Comparison of ENCODE assay signal across 13 mouse cellular contexts in the genomic region with DNA sequence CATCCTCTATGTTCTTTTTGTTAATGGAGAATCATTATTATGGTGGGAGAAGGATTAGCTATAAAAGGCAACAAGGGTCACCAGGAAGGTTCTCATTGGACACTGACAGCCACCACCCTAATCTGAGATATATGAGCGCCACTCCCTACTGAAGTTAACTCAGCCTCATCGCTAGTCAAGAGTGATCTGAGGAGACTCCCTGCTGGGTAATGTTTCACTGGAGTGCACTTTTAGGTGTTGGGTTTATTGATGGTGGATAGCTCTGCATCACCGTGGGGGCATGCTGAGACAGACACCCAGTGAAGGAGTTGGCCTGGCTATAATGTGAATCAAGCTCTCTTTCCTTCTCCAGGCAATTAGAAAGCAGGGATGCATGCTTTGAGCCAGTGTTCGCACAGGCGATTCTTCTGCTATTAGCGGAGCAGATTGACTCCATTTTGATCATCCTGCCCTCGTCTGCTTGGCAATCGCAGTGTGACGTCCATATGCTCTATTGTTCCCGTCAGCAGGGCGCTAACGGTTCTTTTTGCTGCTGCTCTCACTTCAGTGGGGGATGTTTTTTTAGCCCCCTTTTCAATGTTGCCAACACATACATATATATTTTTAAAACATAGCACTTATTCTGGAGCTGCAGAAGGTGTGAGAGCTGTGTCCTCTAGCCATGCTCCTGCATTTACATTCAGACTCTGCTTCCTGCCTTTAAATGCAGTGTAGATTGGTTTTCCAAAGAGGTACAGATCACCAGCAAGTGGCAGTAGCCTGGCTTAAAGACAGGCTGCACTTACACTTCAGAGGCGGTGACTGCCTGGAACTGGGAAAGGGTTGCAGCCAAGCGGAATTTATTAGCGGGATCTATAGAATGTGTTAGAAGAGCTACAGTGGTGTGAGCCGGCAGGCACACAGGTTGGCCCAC.
A peak's percentile ranks its signal among the peaks of the same experiment; 100 is the strongest.
DNase-seq lines count a peak whose midpoint lies in the region; ATAC-seq and TF ChIP-seq lines count a peak whose summit lies in the region.
"Had no signal": no experiment of that assay in that cellular context is flagged by ENCODE, and none has a peak within 500 bp of the region (broad histone marks: within the 10 kb centered on the region; RNA-seq: fewer than 3 reads in every experiment).

No protein-coding gene starts in this region.

- no peak overlapping the region for H3K27ac ChIP-seq in midbrain, embryonic 12.5 days (replicated peaks)
- no peak overlapping the region for H3K27ac ChIP-seq in midbrain, embryonic 10.5 days (replicated peaks)
- peak overlapping the region; percentile 14; the same call in 1 of the 2 replicates for H3K27ac ChIP-seq in hindbrain, embryonic 13.5 days
- H3K27ac ChIP-seq in neural tube, embryonic 12.5 days: no peak overlapping the region
- no peak overlapping the region for H3K27ac ChIP-seq in gastrocnemius, adult 2 months
- H3K27ac ChIP-seq in liver, embryonic 11.5 days (ENCODE audit: low read depth, low read length): no peak overlapping the region
- H3K27ac ChIP-seq: embryonic facial prominence, embryonic 10.5 days had no signal

- no peak overlapping the region for H3K9ac ChIP-seq in midbrain, embryonic 12.5 days (replicated peaks)
- H3K9ac ChIP-seq in hindbrain, embryonic 13.5 days: no peak overlapping the region
- no peak overlapping the region for H3K9ac ChIP-seq in neural tube, embryonic 12.5 days
- H3K9ac ChIP-seq in liver, embryonic 11.5 days (ENCODE audit: low read depth, low read length): no peak overlapping the region

- H3K9me3 ChIP-seq in midbrain, embryonic 12.5 days: no peaks in the 10 kb centered on the region
- H3K9me3 ChIP-seq in midbrain, embryonic 10.5 days (replicated peaks): no peaks in the 10 kb centered on the region
- no peaks in the 10 kb centered on the region for H3K9me3 ChIP-seq in hindbrain, embryonic 13.5 days
- H3K9me3 ChIP-seq in neural tube, embryonic 12.5 days: no peaks in the 10 kb centered on the region
- H3K9me3 ChIP-seq in liver, embryonic 11.5 days (ENCODE audit: control insufficient read depth, low read length): no peaks in the 10 kb centered on the region
- H3K9me3 ChIP-seq: embryonic facial prominence, embryonic 10.5 days had no signal

- peak; percentile 44 for ATAC-seq in midbrain, embryonic 12.5 days (ENCODE audit: low FRiP score, low read depth)
- ATAC-seq in hindbrain, embryonic 13.5 days (ENCODE audit: low FRiP score): no peak
- ATAC-seq in neural tube, embryonic 12.5 days (ENCODE audit: low FRiP score, low read depth): peak; percentile 61; the same call in 1 of the 2 replicates
- ATAC-seq in liver, embryonic 11.5 days (replicated peaks; ENCODE audit: low FRiP score): no peak

- no peak overlapping the region for H3K4me3 ChIP-seq in midbrain, embryonic 12.5 days
- no peak overlapping the region for H3K4me3 ChIP-seq in midbrain, embryonic 10.5 days
- no peak overlapping the region for H3K4me3 ChIP-seq in hindbrain, embryonic 13.5 days
- no peak overlapping the region for H3K4me3 ChIP-seq in neural tube, embryonic 12.5 days
- no peak overlapping the region for H3K4me3 ChIP-seq in gastrocnemius, adult 2 months
- H3K4me3 ChIP-seq in liver, embryonic 11.5 days (ENCODE audit: low read depth, low read length): no peak overlapping the region
- H3K4me3 ChIP-seq: embryonic facial prominence, embryonic 10.5 days had no signal

- 77% methylated on average over 16 of the region's 16 CpGs for WGBS in midbrain, embryonic 12.5 days
- 83% methylated on average over 16 of the region's 16 CpGs for WGBS in midbrain, embryonic 10.5 days
- 73% methylated on average over 16 of the region's 16 CpGs for WGBS in hindbrain, embryonic 13.5 days
- WGBS in neural tube, embryonic 12.5 days: 54% methylated on average over 16 of the region's 16 CpGs
- 81% methylated on average over 16 of the region's 16 CpGs for WGBS in liver, embryonic 11.5 days

- H3K36me3 ChIP-seq in midbrain, embryonic 12.5 days: no peaks in the 10 kb centered on the region
- no peaks in the 10 kb centered on the region for H3K36me3 ChIP-seq in midbrain, embryonic 10.5 days
- no peaks in the 10 kb centered on the region for H3K36me3 ChIP-seq in hindbrain, embryonic 13.5 days
- H3K36me3 ChIP-seq in neural tube, embryonic 12.5 days: no peaks in the 10 kb centered on the region
- no peaks in the 10 kb centered on the region for H3K36me3 ChIP-seq in liver, embryonic 11.5 days (ENCODE audit: control insufficient read depth, insufficient read depth, low read length)
- H3K36me3 ChIP-seq: embryonic facial prominence, embryonic 10.5 days had no signal

- no peaks in the 10 kb centered on the region for H3K27me3 ChIP-seq in midbrain, embryonic 12.5 days
- no peaks in the 10 kb centered on the region for H3K27me3 ChIP-seq in midbrain, embryonic 10.5 days (ENCODE audit: low read depth, poor library complexity, severe bottlenecking)
- no peaks in the 10 kb centered on the region for H3K27me3 ChIP-seq in hindbrain, embryonic 13.5 days
- no peaks in the 10 kb centered on the region for H3K27me3 ChIP-seq in neural tube, embryonic 12.5 days (replicated peaks)
- H3K27me3 ChIP-seq in liver, embryonic 11.5 days (replicated peaks; ENCODE audit: control insufficient read depth, insufficient read depth, low read length): no peaks in the 10 kb centered on the region

- TF ChIP-seq CTCF in gastrocnemius, adult 2 months (IDR thresholded peaks at IDR 0.05): no peak

- peaks cover 8% of the 10 kb centered on the region; the same call in 1 of the 2 replicates for H3K4me1 ChIP-seq in midbrain, embryonic 12.5 days
- no peaks in the 10 kb centered on the region for H3K4me1 ChIP-seq in midbrain, embryonic 10.5 days
- no peaks in the 10 kb centered on the region for H3K4me1 ChIP-seq in hindbrain, embryonic 13.5 days (replicated peaks)
- H3K4me1 ChIP-seq in neural tube, embryonic 12.5 days: no peaks in the 10 kb centered on the region
- no peaks in the 10 kb centered on the region for H3K4me1 ChIP-seq in liver, embryonic 11.5 days (replicated peaks; ENCODE audit: control insufficient read depth, insufficient read depth, low read length)

- H3K4me2 ChIP-seq in midbrain, embryonic 12.5 days (replicated peaks): no peak overlapping the region
- H3K4me2 ChIP-seq in hindbrain, embryonic 13.5 days: no peak overlapping the region
- H3K4me2 ChIP-seq in neural tube, embryonic 12.5 days (replicated peaks): no peak overlapping the region; the same call in 1 of the 2 replicates
- no peak overlapping the region for H3K4me2 ChIP-seq in liver, embryonic 11.5 days

- intact Hi-C loops in gastrocnemius, adult 2 months (cut with DNase I): no loop called here

- peak; percentile 4 for DNase-seq in embryo, embryonic 9.5 days (ENCODE audit: extremely low spot score)
- DNase-seq in embryo, embryonic 10 days (ENCODE audit: low spot score): no peak
- no peak for DNase-seq in midbrain, embryonic 10.5 days (ENCODE audit: low spot score)
- DNase-seq in gastrocnemius, adult 2 months: no peak
- DNase-seq in liver, embryonic 11.5 days (ENCODE audit: low spot score): no peak
- DNase-seq: B cell, adult 2 months; gastrocnemius, postnatal 10 days; lung, adult 2 months; thymus, adult 18-20 months had no signal

Comparison
In these comparisons a context has a peak if more than half of its experiments do, and no peak if none do; other contexts are left out.
1. ATAC-seq: peak in midbrain, embryonic 12.5 days (single experiment) and neural tube, embryonic 12.5 days (single experiment); none in hindbrain, embryonic 13.5 days (single experiment) and liver, embryonic 11.5 days (single experiment).